Mouse (Mus musculus) embryonic facial prominence, embryonic 15.5 days (tissue): Measurements from ENCODE around the gene Clk3. TPM values are rescaled to one million over a fixed set of nuclear protein-coding genes. Genes with fewer than 3 reads are reported as not detected.
A peak's percentile ranks its signal among the peaks of the same experiment; 100 is the strongest.
"Not testable (repeated sequence)": the region's sequence is repeated elsewhere in the genome, so short reads cannot be mapped to it uniquely, and the experiment has no call there.

Experiments
- ATAC-seq: fragments of 200-750 bp; cut with Nextera tagmentation; 2 replicates; pipeline ENCODE4 v1.8.0; 2017; ENCODE audit warnings: low read depth, moderate TSS enrichment; ENCODE audit not compliant: insufficient number of reproducible peaks, low FRiP score, low TSS enrichment
- H3K27ac ChIP-seq: fragments of 300-500 bp; sonication (generic); replicated peaks from 2 replicates; pipeline ENCODE4 v1.5.1; 2015; ENCODE audit warnings: mild to moderate bottlenecking, inconsistent platforms
- H3K27me3 ChIP-seq: fragments of 300-500 bp; sonication (generic); 2 replicates; pipeline ENCODE4 v1.6.1; 2015; ENCODE audit warnings: inconsistent platforms
- H3K36me3 ChIP-seq: fragments of 300-500 bp; sonication (generic); 2 replicates; pipeline ENCODE4 v1.6.1; 2015; ENCODE audit warnings: mild to moderate bottlenecking, inconsistent platforms
- H3K4me1 ChIP-seq: fragments of 300-500 bp; sonication (generic); 2 replicates; pipeline ENCODE4 v1.6.1; 2015; ENCODE audit warnings: inconsistent platforms
- H3K4me2 ChIP-seq: fragments of 300-500 bp; sonication (generic); replicated peaks from 2 replicates; pipeline ENCODE4 v1.6.1; 2015; ENCODE audit warnings: mild to moderate bottlenecking, inconsistent platforms
- H3K4me3 ChIP-seq: fragments of 300-500 bp; sonication (generic); replicated peaks from 2 replicates; pipeline ENCODE4 v1.5.1; 2015; ENCODE audit warnings: mild to moderate bottlenecking, inconsistent platforms
- H3K9ac ChIP-seq: fragments of 300-500 bp; sonication (generic); 2 replicates; pipeline ENCODE4 v1.6.1; 2015; ENCODE audit warnings: inconsistent platforms
- H3K9me3 ChIP-seq: fragments of 300-500 bp; sonication (generic); replicated peaks from 2 replicates; pipeline ENCODE4 v1.6.1; 2016; ENCODE audit warnings: inconsistent platforms
- WGBS: fragments of 180-500 bp; shearing (Covaris S2); methylation state at CpG from one replicate; pipeline ENCODE4 v1.1.7; 2015; 5-methylcytosine and 5-hydroxymethylcytosine counted together
- polyA plus RNA-seq: library from polyadenylated mRNA; unstranded; fragments of >200 nt; fragmentation: Nextera tagmentation; extraction: Ambion mirVana; gene quantifications from 2 replicates; pipeline ENCODE4 v1.2.1, GENCODE M21; 2015

Gene Clk3
- polyA plus RNA-seq, 1 experiment from 2014 or later, result 80.2 TPM

GRCm38 (mm10) chr9:57722371-57722770 lies 43.3 kb downstream of the Clk3 start:
- no peaks in the 10 kb centered on the region for H3K9me3 ChIP-seq
- no peak overlapping the region for H3K4me3 ChIP-seq
- H3K27me3 ChIP-seq, result no peaks in the 10 kb centered on the region
- H3K4me1 ChIP-seq, result no peaks in the 10 kb centered on the region
- peaks cover 47% of the 10 kb centered on the region for H3K36me3 ChIP-seq
- 86% methylated on average over 1 of the region's 1 CpGs for WGBS
- no peak overlapping the region for H3K4me2 ChIP-seq
- H3K27ac ChIP-seq, result no peak overlapping the region
- no peak for ATAC-seq
- H3K9ac ChIP-seq, result no peak overlapping the region

GRCm38 (mm10) chr9:57720736-57721135 lies 44.9 kb downstream of the Clk3 start:
- H3K27me3 ChIP-seq, result no peaks in the 10 kb centered on the region
- no peak overlapping the region for H3K27ac ChIP-seq
- no peak for ATAC-seq
- H3K4me3 ChIP-seq, result no peak overlapping the region
- H3K4me1 ChIP-seq, result no peaks in the 10 kb centered on the region
- no peak overlapping the region for H3K4me2 ChIP-seq
- 84% methylated on average over 3 of the region's 3 CpGs for WGBS
- peaks cover 43% of the 10 kb centered on the region for H3K36me3 ChIP-seq
- H3K9ac ChIP-seq, result no peak overlapping the region
- H3K9me3 ChIP-seq, result no peaks in the 10 kb centered on the region

DNA sequence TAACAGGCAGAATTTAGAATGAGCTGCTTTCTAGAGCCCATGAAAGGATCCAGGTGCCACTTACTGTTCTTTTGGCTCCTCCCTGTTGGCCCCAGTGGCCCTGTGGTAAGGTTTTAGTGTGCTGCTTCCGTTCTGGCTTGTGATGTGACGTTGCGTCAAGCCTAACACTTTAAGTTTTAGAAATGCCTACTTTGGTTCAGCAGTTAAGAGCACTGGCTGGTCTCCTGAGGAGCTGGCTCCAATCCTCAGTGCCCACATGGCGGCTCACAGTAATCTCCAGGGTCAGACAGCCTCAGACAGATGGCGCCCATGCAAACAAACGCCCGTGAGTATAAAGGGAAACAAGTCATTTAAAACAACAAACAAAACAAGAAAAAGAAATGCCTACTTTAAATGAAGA lies 47.3 kb downstream of the Clk3 start:
- H3K4me3 ChIP-seq, result no peak overlapping the region
- no peak overlapping the region for H3K9ac ChIP-seq
- peaks cover 63% of the 10 kb centered on the region for H3K36me3 ChIP-seq
- WGBS, result 90% methylated on average over 7 of the region's 7 CpGs
- no peaks in the 10 kb centered on the region for H3K9me3 ChIP-seq
- no peak for ATAC-seq
- no peaks in the 10 kb centered on the region for H3K27me3 ChIP-seq
- no peak overlapping the region for H3K27ac ChIP-seq
- no peaks in the 10 kb centered on the region for H3K4me1 ChIP-seq
- H3K4me2 ChIP-seq, result no peak overlapping the region

GRCm38 (mm10) chr9:57712194-57712593 lies 53.5 kb downstream of the Clk3 start:
- H3K9me3 ChIP-seq, result no peaks in the 10 kb centered on the region
- no peak overlapping the region for H3K4me3 ChIP-seq
- H3K9ac ChIP-seq, result no peak overlapping the region
- no peak overlapping the region for H3K27ac ChIP-seq
- H3K36me3 ChIP-seq, result peaks cover 42% of the 10 kb centered on the region
- no peaks in the 10 kb centered on the region for H3K27me3 ChIP-seq
- ATAC-seq, result no peak
- WGBS, result 68% methylated on average over 2 of the region's 2 CpGs
- no peak overlapping the region for H3K4me2 ChIP-seq
- peaks cover 3% of the 10 kb centered on the region for H3K4me1 ChIP-seq

- not testable (repeated sequence) for H3K27me3 ChIP-seq, H3K9me3 ChIP-seq, H3K4me1 ChIP-seq, H3K9ac ChIP-seq, H3K27ac ChIP-seq, ATAC-seq, H3K4me3 ChIP-seq, H3K4me2 ChIP-seq
- peaks cover 26% of the 10 kb centered on the region for H3K36me3 ChIP-seq
- WGBS, result 91% methylated on average over 5 of the region's 5 CpGs
Observed at GRCm38 (mm10) chr9:57710214-57710613, 55.4 kb downstream of the Clk3 start.

DNA sequence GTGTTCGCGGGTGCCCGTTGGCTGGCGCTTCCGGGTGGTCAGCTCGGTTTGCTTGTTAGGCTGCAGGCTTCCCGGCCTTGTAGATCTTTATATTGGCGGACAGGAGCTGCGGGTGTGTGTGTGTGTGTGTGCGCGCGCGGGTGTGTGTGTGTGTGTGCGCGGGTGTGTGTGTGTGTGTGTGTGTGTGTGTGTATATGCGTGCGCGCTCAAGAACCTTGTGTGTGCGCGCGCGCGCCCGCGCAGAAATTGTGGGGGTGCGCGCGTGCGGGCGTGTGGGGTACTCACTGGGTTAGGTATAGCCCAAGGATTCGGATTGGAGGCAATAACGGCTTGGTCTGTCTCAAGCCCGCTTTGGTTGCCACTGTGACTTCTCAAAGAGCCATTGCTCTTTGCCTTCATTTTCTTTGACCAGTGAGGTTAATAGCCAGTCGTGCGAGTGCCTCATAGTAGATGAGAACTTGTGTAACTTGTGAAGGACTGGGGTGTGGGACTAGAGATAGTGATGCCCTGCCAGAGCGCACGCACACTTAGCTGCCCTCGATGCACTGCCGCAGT lies 56.9 kb downstream of the Clk3 start:
- 3% methylated on average over 39 of the region's 39 CpGs for WGBS
- H3K27me3 ChIP-seq, result no peaks in the 10 kb centered on the region
- ATAC-seq, result peak; percentile 55

DNA sequence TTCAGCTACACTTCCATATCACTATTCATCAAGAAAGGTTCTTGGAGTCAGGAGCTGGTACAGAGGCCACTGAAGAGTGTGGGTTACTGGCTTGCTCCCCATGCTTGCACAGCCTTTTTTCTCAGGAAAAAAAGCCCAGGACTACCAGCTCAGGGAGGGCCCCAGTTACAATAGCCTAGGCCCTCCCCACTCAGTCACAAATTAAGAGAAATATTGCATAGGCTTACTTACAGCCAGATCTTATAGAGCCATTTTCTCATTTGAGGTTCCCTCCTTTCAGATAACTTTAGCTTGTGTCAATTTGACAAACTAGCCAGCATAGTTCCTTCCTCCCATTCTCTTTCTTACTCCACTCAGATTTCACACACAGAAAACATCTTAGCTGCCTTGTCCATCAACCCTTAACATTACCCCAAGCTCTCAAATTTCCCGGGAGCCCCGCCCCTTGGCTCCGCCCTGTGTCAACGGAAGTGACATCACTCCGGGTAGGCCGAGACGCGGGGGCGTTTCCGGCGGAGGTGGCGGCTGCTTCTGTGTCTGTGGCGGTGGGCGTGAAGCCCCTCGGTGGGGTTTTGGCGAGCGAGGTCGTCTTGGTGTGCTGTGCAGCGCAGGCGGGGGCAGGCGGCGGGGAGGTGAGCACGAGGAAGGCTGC lies 57.5 kb downstream of the Clk3 start, which contains the start of gene Edc3:
TSS of gene Edc3 (plus strand) at position 473 of the 652 bp plus-strand sequence.
- Histone ChIP-seq H3K9me3 (no peaks in the 10 kb centered on the region), H3K4me1 (peaks cover 3% of the 10 kb centered on the region), H3K4me3 (peak within 1 kb of the TSS; percentile 89), H3K4me2 (peak within 1 kb of the TSS; percentile 75), H3K36me3 (peaks cover 8% of the 10 kb centered on the region), H3K27me3 (no peaks in the 10 kb centered on the region), H3K9ac (peak within 1 kb of the TSS; percentile 87), H3K27ac (peak within 1 kb of the TSS; percentile 88)
- under 1% methylated on average over 23 of the region's 23 CpGs for WGBS
- peak; percentile 93 for ATAC-seq

More for the DNA sequence above, 56.9 kb downstream of the Clk3 start:
- Histone ChIP-seq H3K9me3 (no peaks in the 10 kb centered on the region), H3K4me1 (peaks cover 3% of the 10 kb centered on the region), H3K36me3 (peaks cover 13% of the 10 kb centered on the region), H3K9ac (peak overlapping the region; percentile 87), H3K4me3 (peak overlapping the region; percentile 89), H3K27ac (peak overlapping the region; percentile 88), H3K4me2 (peak overlapping the region; percentile 75)

GRCm38 (mm10) chr9:57706496-57706895 lies 59.2 kb downstream of the Clk3 start:
- Histone ChIP-seq H3K4me2 (no peak overlapping the region), H3K27me3 (no peaks in the 10 kb centered on the region), H3K36me3 (no peaks in the 10 kb centered on the region), H3K9me3 (no peaks in the 10 kb centered on the region), H3K4me3 (no peak overlapping the region), H3K9ac (no peak overlapping the region), H3K27ac (no peak overlapping the region), H3K4me1 (peaks cover 3% of the 10 kb centered on the region)
- 73% methylated on average over 3 of the region's 3 CpGs for whole genome bisulfite sequencing
- ATAC-seq, result no peak

Other genes with a start within 250 kb of the Clk3 start
- 450 and 454 TPM in 2 replicates for gene Cox5a, start 244.6 kb downstream of the Clk3 start, polyA plus RNA-seq
- 27.3 and 28.2 TPM in 2 replicates for gene Fam219b, start 228.3 kb downstream of the Clk3 start, polyA plus RNA-seq
- 47.9 and 50.5 TPM in 2 replicates for gene Mpi, start 213.1 kb downstream of the Clk3 start, polyA plus RNA-seq
- gene Scamp2, start 204.9 kb downstream of the Clk3 start, polyA plus RNA-seq, result 82.8 and 84.6 TPM in 2 replicates
- gene Ulk3, start 176.4 kb downstream of the Clk3 start, polyA plus RNA-seq, result 22.7 and 28.5 TPM in 2 replicates
- gene Cplx3, start 159.6 kb downstream of the Clk3 start, polyA plus RNA-seq, result not detected in 2 replicates
- not detected in 2 replicates for gene Lman1l, start 145.1 kb downstream of the Clk3 start, polyA plus RNA-seq
- gene Csk, start 112.2 kb downstream of the Clk3 start, polyA plus RNA-seq, result 35.9 and 36.1 TPM in 2 replicates
- gene Cyp1a2, start 82.2 kb downstream of the Clk3 start, polyA plus RNA-seq, result not detected in 2 replicates
- 0.43 and 0.53 TPM in 2 replicates for gene Cyp1a1, start 77.9 kb downstream of the Clk3 start, polyA plus RNA-seq
- 32.4 and 33.2 TPM in 2 replicates for gene Edc3, start 57.3 kb downstream of the Clk3 start, polyA plus RNA-seq
- 5.1 and 5.5 TPM in 2 replicates for gene Arid3b, start 70.9 kb upstream of the Clk3 start, polyA plus RNA-seq
- 108 and 117 TPM in 2 replicates for gene Ubl7, start 145.1 kb upstream of the Clk3 start, polyA plus RNA-seq
- gene Sema7a, start 174.3 kb upstream of the Clk3 start, polyA plus RNA-seq, result 0.65 and 0.93 TPM in 2 replicates
- gene Cyp11a1, start 240.6 kb upstream of the Clk3 start, polyA plus RNA-seq, result 9.8 and 9.9 TPM in 2 replicates